ENCODE assay signal across 25 mouse cellular contexts in genomic region chr2:31681731-31682235, GRCm38 (mm10). TPM values are rescaled to one million over a fixed set of nuclear protein-coding genes. Genes with fewer than 3 reads are reported as not detected.
A peak's percentile ranks its signal among the peaks of the same experiment; 100 is the strongest.
DNase-seq lines count a peak whose midpoint lies in the region; ATAC-seq lines count a peak whose summit lies in the region.
"Had no signal": no experiment of that assay in that cellular context is flagged by ENCODE, and none has a peak within 500 bp of the region (broad histone marks: within the 10 kb centered on the region; RNA-seq: fewer than 3 reads in every experiment).

No protein-coding gene starts in this region.

- no peaks in the 10 kb centered on the region for H3K9me3 ChIP-seq in kidney, embryonic 14.5 days (ENCODE audit: control insufficient read depth, low read length)
- no peaks in the 10 kb centered on the region for H3K9me3 ChIP-seq in kidney, embryonic 16.5 days (ENCODE audit: low read length)
- H3K9me3 ChIP-seq: embryonic facial prominence, embryonic 15.5 days; heart, embryonic 15.5 days; hindbrain, embryonic 10.5 days had no signal

- H3K4me2 ChIP-seq in kidney, embryonic 14.5 days (replicated peaks; ENCODE audit: low read depth, low read length) = no peak overlapping the region
- H3K4me2 ChIP-seq in kidney, embryonic 16.5 days (replicated peaks; ENCODE audit: low read depth, low read length) = no peak overlapping the region
- H3K4me2 ChIP-seq: embryonic facial prominence, embryonic 15.5 days; heart, embryonic 11.5 days; heart, embryonic 15.5 days; hindbrain, embryonic 14.5 days had no signal

- no peaks in the 10 kb centered on the region for H3K27me3 ChIP-seq in kidney, embryonic 14.5 days (ENCODE audit: control insufficient read depth, insufficient read depth, low read length)
- H3K27me3 ChIP-seq in kidney, embryonic 16.5 days (ENCODE audit: insufficient read depth, low read length) = no peaks in the 10 kb centered on the region
- H3K27me3 ChIP-seq: embryonic facial prominence, embryonic 15.5 days; heart, embryonic 15.5 days had no signal

- intact Hi-C loops in heart, postnatal 25 days (cut with DNase I) = loop anchor here (10.0 kb wide), 1 partner anchor 463 kb away; no protein-coding TSS in a partner anchor

- peaks cover 39% of the 10 kb centered on the region for H3K36me3 ChIP-seq in kidney, embryonic 14.5 days (ENCODE audit: control insufficient read depth, insufficient read depth, low read length)
- peaks cover 34% of the 10 kb centered on the region for H3K36me3 ChIP-seq in kidney, embryonic 16.5 days (ENCODE audit: insufficient read depth, low read length)

- DNase-seq in heart, adult 11 months = peak; percentile 78
- no peak for DNase-seq in heart, postnatal 25 days (ENCODE audit: low spot score)
- no peak for DNase-seq in kidney, postnatal 10 days
- no peak for DNase-seq in spleen, postnatal 14 days (ENCODE audit: low spot score in 2 of 2)
- DNase-seq: adrenal gland, adult 8-10 months; adrenal gland, postnatal 36 days; cerebellum, adult 2 months; cerebellum, postnatal 14 days; embryo, embryonic 11 days; gastrocnemius, postnatal 10 days; heart, adult 2 months; heart, postnatal 14 days had no signal

- WGBS in kidney, embryonic 14.5 days = 76% methylated on average over 6 of the region's 6 CpGs
- 66% methylated on average over 6 of the region's 6 CpGs for WGBS in kidney, embryonic 16.5 days

- no peak overlapping the region for H3K4me3 ChIP-seq in kidney, embryonic 14.5 days (ENCODE audit: low read length)
- no peak overlapping the region for H3K4me3 ChIP-seq in kidney, embryonic 16.5 days (ENCODE audit: low read length)
- H3K4me3 ChIP-seq: embryonic facial prominence, embryonic 15.5 days; erythroblast, embryonic 14.5 days; heart, adult 2 months; heart, embryonic 15.5 days; hindbrain, embryonic 10.5 days had no signal

- 0 out of 2 replicates have a peak, but pooled peaks have one; percentile 16 for ATAC-seq in kidney, embryonic 14.5 days (ENCODE audit: low FRiP score, low TSS enrichment)
- ATAC-seq in kidney, embryonic 16.5 days (ENCODE audit: low FRiP score, low TSS enrichment) = peak; percentile 40; the same call in 1 of the 2 replicates
- no peak for ATAC-seq in erythroid progenitor cell, adult 5-6 weeks (replicated peaks; ENCODE audit: low FRiP score, poor library complexity, severe bottlenecking)
- ATAC-seq: CD4-positive, CD25-positive, alpha-beta regulatory T cell, adult 4 months; forebrain, embryonic 16.5 days had no signal

- no peak overlapping the region for H3K9ac ChIP-seq in kidney, embryonic 14.5 days (ENCODE audit: low read depth, low read length)
- H3K9ac ChIP-seq in kidney, embryonic 16.5 days (replicated peaks; ENCODE audit: low read length) = no peak overlapping the region
- H3K9ac ChIP-seq: embryonic facial prominence, embryonic 15.5 days; heart, embryonic 15.5 days; hindbrain, embryonic 14.5 days had no signal

- no peak overlapping the region for H3K27ac ChIP-seq in kidney, embryonic 14.5 days (ENCODE audit: low read depth, low read length)
- no peak overlapping the region for H3K27ac ChIP-seq in kidney, embryonic 16.5 days (ENCODE audit: low read length)
- H3K27ac ChIP-seq: embryonic facial prominence, embryonic 15.5 days; heart, adult 2 months; heart, embryonic 15.5 days; hindbrain, embryonic 10.5 days; hindbrain, embryonic 14.5 days had no signal

- H3K4me1 ChIP-seq in kidney, embryonic 14.5 days (ENCODE audit: control insufficient read depth, insufficient read depth, low read length) = no peaks in the 10 kb centered on the region
- no peaks in the 10 kb centered on the region for H3K4me1 ChIP-seq in kidney, embryonic 16.5 days (ENCODE audit: insufficient read depth, low read length)
- H3K4me1 ChIP-seq: embryonic facial prominence, embryonic 15.5 days; heart, embryonic 15.5 days; hindbrain, embryonic 10.5 days had no signal

RNA-seq across cellular contexts. Expression of gene Abl1, which starts 6.4 kb away (rescaled TPM):
- total RNA-seq in heart, postnatal 25 days (2021) = 10 to 100 TPM; 29.8 to 35.0 TPM
- polyA plus RNA-seq in kidney, embryonic 14.5 days (2014; fragmentation: Nextera tagmentation; extraction: Ambion mirVana) = 30.9 and 54.6 TPM in 2 replicates
- polyA plus RNA-seq in kidney, embryonic 16.5 days (2015; fragmentation: Nextera tagmentation; extraction: Ambion mirVana) = 43.7 and 48.0 TPM in 2 replicates
- 10.1 and 26.8 TPM in 2 replicates for total RNA-seq in erythroid progenitor cell, adult 5-6 weeks (2015; ENCODE audit: low replicate concordance)
- 24.1 and 26.5 TPM in 2 replicates for total RNA-seq in erythroid progenitor cell, adult 5-6 weeks (2017; ENCODE audit: low replicate concordance)

RNA-seq across cellular contexts. Expression of gene Exosc2, which starts 11.3 kb away (rescaled TPM):
- total RNA-seq in heart, postnatal 25 days (2021) = 1 to 10 TPM; 8.3 to 9.6 TPM
- polyA plus RNA-seq in kidney, embryonic 14.5 days (2014; fragmentation: Nextera tagmentation; extraction: Ambion mirVana) = 64.9 and 73.6 TPM in 2 replicates
- polyA plus RNA-seq in kidney, embryonic 16.5 days (2015; fragmentation: Nextera tagmentation; extraction: Ambion mirVana) = 75.1 and 79.7 TPM in 2 replicates
- total RNA-seq in erythroid progenitor cell, adult 5-6 weeks (2015; ENCODE audit: low replicate concordance) = 13.4 and 15.9 TPM in 2 replicates
- 12.6 and 25.5 TPM in 2 replicates for total RNA-seq in erythroid progenitor cell, adult 5-6 weeks (2017; ENCODE audit: low replicate concordance)

RNA-seq across cellular contexts. Expression of gene Prdm12, which starts 41.9 kb away (rescaled TPM):
- not detected for total RNA-seq in heart, postnatal 25 days (2021)
- polyA plus RNA-seq in kidney, embryonic 14.5 days (2014; fragmentation: Nextera tagmentation; extraction: Ambion mirVana) = not detected in 2 replicates
- not detected in 2 replicates for polyA plus RNA-seq in kidney, embryonic 16.5 days (2015; fragmentation: Nextera tagmentation; extraction: Ambion mirVana)
- not detected in 2 replicates for total RNA-seq in erythroid progenitor cell, adult 5-6 weeks (2015; ENCODE audit: low replicate concordance)
- not detected in 2 replicates for total RNA-seq in erythroid progenitor cell, adult 5-6 weeks (2017; ENCODE audit: low replicate concordance)
- total RNA-seq: adrenal gland, postnatal 36 days; common myeloid progenitor, adult 5-6 weeks; gastrocnemius, postnatal 10 days; gastrocnemius, postnatal 4 days; heart, adult 2 months; heart, postnatal 14 days had no signal
- polyA plus RNA-seq: CD4-positive, CD25-positive, alpha-beta regulatory T cell, adult 4 months; cerebellum, adult 2 months; erythroblast, embryonic 14.5 days; heart, adult 2 months; heart, embryonic 15.5 days had no signal
